Mouse (Mus musculus): ENCODE results near the gene Zfp13.
"Not testable (repeated sequence)": the region's sequence is repeated elsewhere in the genome, so short reads cannot be mapped to it uniquely, and the experiment has no call there.

Zfp13 gene

DNA sequence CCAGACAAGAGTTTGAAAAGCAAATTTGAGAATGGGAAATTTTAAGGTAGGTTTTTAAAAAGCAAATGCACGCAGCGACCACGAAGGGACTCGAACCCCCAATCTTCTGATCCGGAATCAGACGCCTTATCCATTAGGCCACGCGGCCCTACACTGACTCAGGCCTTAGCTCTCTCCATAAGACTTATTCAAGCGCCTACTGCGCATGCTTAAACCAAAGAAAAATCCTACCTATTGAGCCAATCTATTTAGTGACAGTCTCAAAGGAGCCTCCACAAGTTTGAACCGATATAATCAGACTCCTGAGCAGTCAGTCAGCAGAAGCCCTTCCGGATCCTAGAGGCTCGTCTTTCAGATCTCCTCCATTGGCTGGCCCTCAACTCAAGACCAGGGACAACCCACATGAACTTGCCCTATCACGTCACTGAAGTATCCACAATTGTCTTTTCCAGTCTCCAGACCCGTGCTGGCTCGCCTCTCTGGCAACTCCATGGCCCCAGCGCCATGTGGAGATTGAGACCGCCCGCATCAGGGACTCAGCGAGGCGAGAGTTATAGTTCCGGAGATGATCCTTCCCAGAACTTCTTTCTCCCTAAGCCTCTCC lies 49.0 kb downstream of the Zfp13 start:
- DNase-seq (ENCODE audit: low spot score in 2 of 2): peak; percentile 94

DNA sequence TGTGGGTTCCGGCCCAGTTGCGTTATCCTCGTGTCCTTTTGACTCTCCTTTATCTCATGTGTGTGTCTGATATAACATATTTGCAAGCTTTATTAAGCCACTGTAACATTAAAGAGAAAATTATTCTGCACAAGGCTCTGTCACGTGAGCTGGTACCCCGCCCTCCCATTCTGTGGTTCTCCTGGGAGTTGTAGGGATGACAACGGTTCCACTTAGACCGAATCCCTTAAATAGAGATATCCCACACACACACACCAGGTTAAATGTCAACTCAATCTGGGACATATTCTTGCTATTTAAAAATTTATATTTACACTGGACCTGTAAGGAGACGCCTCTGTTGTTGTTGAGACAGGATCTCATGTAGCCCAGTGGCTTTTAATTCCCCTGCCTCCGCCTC lies 49.8 kb downstream of the Zfp13 start:
- no peak for DNase-seq (ENCODE audit: low spot score in 2 of 2)

DNA sequence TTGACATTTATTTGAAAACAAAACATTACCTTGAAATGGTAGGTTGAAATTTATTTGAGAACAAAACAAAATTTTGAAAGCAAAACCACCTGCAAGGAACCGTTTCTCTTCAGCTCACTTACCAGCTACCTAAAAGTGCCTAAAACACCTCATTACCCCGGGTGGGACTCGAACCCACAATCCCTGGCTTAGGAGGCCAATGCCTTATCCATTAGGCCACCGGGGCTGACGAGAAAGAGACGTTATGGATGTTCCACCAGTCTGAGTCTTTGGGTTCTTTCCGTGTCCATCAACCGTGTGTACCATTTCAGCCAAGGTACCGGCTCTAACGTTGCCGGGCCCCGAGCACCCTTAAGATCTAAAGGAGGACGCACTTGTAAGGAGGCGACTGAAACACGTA lies 50.7 kb downstream of the Zfp13 start:
- peak; percentile 78 to 87 for DNase-seq (ENCODE audit: low spot score in 2 of 2)

DNA sequence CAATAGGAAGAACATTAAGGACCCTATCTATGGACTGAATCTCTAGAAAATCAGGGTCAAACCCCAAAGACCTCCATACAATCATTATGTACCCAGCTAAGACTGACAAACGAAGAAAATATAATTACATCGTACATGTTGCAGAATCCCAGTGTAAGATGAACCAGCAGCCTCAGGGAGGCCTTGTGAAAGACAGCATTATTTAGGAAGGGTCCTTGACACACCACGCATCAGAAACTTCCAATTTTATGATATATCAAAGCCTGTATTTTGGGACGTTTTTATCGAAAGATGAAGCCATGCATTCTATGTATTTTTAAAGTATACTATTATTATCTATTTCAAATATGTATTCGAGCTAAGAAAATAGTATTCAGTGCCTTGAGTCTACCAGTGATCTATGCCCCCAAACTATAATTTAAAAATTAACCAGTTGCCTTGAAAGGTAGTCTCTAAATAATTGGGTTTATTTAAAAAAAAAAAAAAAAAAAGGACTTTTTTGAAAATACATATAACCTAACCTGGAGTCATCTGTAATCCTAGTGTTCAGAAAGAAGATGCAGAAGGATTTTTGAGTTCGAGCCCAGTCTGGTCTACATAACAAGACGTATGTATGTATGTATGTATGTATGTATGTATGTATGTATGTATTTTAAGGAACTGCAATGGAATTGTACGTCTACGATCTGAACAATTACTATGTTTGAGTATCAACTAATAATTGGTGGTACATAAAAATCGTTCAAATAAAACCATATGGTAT lies 51.4 kb downstream of the Zfp13 start:
- DNase-seq (ENCODE audit: low spot score in 2 of 2): no peak

DNA sequence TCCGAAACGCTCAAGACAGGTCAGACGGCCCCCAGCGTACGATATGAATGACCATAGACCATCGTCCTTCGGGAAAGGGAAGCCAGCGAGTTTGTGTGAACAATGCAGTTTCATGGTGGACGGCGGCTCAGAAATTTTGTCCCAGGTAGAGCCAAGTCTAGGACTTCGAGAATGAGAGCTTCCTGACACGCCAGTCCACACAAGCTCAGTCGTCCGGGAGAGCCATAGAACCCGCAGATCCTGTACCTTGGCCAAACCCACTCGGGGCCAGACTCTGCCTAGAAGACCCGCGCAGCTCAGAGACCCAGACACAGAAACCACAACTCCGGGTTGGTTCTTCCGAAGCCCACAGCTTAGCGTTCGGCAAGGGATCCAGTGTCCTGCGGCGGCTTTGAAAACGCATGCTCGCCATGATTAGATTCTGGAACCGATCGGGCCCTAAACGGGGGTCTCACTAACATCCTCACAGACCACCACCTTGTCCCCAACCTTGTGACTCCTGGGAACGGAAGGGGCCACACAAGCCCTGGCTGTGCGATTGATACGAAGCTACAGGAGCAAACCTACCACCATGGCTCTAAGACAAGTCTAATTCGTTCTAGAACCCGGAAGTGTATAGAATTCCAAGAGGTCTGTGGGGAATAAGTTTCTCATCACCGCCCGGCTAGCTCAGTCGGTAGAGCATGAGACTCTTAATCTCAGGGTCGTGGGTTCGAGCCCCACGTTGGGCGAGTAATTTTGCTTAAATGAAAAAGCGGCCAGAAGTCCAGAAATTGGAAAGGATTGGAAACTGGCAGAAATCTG lies 52.4 kb downstream of the Zfp13 start:
- peak; percentile 79 to 85 for DNase-seq (ENCODE audit: low spot score in 2 of 2)

DNA sequence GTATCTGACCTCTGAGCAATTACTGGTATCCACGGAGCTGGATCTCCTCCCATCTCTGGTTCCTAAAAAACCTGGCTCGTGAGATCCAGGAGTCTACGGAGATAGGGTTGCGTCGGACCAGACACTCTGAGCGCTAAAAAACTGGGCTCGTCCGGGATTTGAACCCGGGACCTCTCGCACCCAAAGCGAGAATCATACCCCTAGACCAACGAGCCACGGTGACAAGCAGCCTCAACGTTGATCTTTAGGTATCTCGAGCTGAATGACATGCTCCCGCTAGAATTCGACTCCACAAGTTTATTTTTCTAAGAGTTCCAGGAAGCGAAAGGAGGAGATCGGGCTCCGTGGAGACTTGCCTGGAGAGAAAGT lies 53.0 kb downstream of the Zfp13 start:
- DNase-seq (ENCODE audit: low spot score in 2 of 2): peak; percentile 64 to 67

DNA sequence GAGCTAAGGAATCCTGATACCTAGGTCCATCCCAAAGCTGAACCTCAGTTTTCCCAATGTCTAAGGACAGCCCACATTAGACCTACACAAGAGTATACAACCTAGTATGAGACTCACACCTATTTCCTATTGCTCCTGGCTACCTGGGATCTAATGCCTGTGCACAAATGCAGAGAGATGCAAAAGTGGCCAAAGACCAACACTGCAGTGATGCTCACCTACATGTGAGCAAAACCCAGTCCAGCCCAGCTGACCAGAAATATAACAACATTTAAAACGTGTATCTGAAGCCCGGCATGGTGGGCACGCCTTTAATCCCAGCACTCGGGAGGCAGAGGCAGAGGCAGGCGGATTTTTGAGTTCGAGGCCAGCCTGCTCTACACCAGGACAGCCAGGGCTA lies 53.4 kb downstream of the Zfp13 start:
- no peak for DNase-seq (ENCODE audit: low spot score in 2 of 2)

DNA sequence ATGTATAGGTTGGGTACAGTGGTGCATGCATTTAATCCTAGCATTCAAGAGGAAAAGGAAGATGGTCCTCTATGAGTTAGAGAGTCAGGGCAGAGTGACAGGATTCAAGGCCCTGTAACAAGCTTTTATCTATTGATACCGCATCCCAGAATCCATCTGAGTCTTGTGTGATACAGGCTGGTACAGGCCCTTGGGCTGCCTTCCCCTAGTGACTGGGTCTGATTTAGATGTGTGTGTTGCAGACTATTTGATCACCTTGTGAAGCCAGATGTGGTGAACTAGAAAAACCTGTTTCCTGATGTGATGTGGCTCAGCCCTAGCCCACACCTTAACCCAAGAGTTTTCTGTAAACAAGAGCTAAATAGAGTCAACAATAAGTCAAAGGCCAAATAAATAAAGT lies 54.5 kb downstream of the Zfp13 start:
- DNase-seq (ENCODE audit: low spot score in 2 of 2): no peak

DNA sequence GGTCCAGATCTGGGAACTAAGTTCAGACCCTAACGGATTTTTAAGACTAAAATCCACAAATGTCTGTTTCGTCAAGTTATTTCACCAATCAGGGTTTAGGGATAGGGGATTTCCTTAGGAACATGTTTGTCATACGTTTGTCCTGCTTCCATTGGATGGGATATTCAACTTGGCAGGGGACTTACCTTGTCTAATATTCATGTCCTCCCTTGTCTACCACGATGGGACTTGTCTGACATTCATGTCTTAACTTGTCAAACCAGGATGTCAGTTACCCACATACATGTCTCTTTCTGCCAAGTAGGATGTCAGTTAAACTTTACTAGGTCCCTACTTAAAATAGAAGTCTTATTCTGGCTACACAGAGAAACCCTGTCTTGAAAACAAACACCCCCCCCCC lies 55.3 kb downstream of the Zfp13 start:
- DNase-seq (ENCODE audit: low spot score in 2 of 2): no peak

DNA sequence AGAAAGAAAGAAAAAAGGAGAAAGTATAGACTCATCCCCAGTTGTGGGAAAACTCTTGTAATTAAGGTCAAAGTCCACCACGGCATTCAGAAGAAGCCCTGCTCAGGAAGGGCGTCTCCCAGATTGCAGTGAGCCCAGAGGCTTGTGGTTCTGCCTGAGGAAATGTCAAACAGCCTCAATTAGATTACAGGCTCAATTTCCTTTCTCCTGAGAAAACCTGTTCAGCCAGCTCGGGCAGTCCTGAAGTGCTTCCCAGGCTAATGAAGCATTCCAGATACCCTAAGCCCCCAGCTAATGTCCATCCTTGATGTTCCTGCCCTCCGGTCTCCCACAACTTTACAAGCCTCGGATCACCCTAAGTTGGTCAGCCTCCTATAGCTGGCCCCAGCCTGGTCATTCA lies 56.0 kb downstream of the Zfp13 start:
- DNase-seq (ENCODE audit: low spot score in 2 of 2): no peak

DNA sequence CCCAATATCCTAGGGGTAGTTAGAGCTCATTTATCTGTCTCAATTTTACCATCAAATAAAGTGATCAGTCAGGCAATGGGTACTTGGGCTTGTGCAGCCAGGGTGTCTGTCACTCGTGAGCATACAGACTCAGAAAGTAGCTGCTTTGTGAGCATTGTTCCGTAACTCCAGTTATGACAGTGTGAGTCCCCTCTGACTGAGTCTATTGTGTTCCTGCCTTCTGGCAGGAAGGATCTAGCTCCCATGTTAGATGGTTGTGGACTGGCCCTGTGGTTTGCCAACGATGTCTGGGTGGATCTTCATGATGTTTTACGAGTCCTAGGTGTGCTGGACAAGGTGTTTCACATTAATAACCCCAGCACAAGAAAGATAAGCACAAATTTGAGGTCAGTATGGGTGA lies 56.5 kb downstream of the Zfp13 start:
- DNase-seq (ENCODE audit: low spot score in 2 of 2): no peak

DNA sequence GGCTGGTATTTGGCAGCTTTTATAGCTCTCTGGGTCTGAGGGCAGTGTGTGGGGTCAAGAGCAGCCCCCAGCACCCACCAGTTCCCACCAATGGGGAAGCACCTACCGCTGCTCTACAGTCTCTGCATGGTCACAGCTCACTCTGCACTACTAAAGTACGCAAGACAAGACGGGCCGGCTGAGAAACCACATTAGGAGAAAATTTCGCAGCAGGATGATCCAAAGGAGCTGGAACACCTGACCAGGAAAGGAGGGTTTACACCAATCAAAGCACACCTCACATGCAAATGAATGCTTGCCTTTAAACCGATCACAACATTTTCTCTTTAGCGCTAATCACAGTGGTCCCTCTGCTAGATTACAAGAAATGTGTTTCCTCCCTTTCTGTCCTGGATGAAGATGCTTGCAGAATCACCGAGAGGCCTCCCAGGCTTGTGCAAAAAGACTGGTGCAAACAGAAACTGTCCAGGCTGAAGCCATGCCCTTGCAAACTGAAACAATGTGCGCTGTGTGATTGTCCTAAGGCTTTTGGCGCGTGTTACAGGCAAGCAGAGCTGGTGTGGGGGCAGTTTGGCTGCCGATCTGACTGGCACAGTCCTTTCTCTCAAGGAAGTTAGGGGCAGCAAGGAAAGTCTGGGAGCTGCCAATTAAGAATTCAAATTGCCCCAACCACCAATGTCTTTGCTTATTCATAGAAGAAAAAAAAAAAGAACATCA lies 57.1 kb downstream of the Zfp13 start:
- no peak for DNase-seq (ENCODE audit: low spot score in 2 of 2)

DNA sequence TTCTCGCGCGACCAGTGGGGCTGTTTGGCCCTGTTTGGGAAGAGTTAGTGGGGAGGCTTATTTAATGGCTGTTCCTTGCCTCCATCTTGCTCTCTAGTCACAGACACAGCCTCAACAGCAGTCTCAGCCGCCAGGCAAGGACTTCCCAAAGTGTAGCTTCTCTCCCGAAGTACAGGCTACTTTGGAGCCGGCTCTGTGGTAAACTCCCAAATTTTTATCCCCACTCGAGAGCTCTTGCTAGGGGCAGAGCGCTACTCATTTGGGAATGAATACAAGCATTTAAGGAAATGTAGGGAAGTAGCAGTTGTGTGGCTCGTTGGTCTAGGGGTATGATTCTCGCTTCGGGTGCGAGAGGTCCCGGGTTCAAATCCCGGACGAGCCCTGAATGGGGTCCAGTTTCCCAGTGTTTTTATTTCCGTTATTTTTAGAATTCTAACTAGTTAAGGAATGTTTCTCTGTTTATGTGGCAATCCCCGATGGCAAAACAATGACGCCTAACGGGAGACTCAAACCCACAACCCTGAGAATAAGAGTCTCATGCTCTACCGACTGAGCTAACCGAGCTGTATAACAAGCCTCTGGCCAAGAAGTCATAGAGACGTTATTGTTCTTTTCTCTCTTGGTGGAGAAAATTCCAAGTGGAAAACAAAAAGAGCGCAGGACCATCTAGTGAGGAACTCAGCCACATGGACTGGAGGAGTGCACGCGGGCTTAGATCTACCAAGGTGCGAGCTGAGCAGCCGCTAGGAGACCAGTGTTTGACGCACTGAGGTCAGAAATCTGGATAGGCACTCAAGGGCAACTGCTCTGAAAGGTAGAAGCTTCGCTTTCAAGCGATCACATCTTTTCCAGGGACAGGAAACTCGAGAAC lies 58.4 kb downstream of the Zfp13 start:
- no peak for DNase-seq (ENCODE audit: low spot score in 2 of 2)

DNA sequence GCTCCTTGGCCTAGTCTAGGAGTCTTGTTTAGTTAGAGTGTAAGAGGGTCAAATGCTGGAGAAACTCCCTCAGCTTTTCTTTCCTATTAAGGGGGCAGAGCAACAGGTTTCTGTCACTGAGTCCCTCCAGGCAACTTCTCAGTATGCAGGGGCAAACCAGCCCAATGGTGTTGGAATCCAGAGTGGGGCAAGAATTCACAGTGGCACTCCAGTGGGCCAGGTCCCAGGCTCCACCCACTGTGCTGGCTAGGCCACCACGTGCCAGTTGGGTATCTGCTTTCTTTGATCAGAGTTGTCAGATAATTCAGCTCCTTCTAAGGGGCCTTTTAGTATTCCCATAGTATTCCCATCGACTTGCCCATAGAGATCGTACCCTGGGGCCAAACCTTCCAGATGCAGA lies 59.2 kb downstream of the Zfp13 start:
- DNase-seq (ENCODE audit: low spot score in 2 of 2): no peak

DNA sequence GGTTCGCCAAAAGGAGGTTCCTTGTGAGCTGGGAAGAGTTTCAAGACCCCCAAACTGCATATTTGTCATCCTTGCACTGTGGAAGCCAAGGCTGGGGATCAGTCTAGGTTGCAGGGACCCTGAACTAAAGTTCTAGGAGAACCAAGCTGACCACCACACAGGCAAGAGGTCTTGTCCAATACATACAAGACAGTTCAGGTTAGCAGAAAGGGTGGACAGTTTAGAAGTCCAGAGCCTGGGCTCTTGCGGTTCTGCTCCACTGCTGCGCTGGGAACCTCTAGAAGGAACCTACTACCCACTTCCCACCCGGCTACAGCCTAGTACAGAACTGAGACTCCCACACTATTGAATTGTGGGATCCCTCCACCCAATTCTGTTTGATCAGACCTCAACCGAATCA lies 59.7 kb downstream of the Zfp13 start:
- DNase-seq (ENCODE audit: low spot score in 2 of 2): no peak

DNA sequence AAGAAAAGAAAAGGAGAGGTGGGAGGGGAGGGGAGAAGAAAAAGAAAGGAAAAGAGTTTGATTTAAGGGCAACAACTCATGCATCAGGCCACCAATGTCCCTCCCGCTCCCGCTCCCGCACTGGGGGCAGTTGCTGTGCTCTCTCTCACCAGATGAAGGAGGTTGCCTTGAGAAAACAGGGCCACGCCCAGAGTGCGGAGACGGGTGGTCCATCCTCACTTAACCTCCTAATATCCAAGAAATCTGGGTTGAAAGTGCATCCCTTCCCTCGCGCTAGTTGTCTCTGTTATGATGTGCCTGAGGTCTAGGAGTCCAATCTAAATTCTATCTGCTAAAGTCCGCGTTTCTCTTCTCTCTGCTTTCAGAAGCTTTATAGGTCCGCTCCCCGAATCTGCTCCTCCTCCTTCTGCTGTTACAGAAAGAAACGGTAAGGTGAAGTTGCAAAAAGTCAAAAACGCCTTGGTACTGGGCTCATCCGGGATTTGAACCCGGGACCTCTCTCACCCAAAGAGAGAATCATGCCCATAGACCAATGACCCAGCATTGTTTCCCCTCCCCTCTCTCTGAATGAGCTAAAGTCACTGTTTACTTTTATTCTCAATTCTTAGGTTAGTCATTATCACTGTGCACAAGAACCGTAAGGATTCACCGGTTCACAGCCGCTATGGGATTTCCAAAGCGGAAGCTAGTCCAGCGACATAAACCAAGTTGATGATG lies 60.8 kb downstream of the Zfp13 start:
- no peak for DNase-seq (ENCODE audit: low spot score in 2 of 2)

DNA sequence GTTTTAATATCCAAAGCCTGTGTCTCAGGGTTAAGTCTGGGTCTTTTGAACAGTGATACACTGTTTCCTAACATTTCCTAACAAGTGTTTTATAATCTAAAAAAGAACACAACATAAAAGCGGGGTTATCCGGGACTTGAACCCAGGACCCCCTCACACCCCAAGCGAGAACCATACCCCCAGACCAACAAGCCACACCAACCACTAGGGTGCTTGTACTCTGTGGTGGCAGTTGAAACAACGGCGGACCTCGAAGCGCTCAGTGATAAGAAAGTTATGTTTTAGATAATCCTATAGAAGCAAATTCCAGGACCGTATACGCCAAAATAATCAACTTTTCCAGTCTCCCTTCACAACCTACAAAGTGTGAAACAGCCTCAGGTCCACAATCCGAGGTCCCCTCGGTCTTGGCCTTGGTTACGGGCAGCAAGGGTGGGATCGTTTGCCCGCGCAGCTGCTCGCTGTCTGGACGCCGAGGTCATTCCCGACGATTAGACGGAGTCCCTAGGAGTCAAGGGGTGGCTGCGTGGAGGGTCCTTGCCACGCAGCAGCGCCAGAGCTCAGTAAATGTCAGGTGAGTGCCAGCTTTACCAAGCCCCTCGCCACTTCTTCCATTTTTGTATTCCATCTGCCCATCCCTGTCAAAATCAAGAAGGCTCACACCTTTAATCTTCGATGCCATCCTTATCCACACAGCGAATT lies 61.6 kb downstream of the Zfp13 start:
- DNase-seq (ENCODE audit: low spot score in 2 of 2): no peak

DNA sequence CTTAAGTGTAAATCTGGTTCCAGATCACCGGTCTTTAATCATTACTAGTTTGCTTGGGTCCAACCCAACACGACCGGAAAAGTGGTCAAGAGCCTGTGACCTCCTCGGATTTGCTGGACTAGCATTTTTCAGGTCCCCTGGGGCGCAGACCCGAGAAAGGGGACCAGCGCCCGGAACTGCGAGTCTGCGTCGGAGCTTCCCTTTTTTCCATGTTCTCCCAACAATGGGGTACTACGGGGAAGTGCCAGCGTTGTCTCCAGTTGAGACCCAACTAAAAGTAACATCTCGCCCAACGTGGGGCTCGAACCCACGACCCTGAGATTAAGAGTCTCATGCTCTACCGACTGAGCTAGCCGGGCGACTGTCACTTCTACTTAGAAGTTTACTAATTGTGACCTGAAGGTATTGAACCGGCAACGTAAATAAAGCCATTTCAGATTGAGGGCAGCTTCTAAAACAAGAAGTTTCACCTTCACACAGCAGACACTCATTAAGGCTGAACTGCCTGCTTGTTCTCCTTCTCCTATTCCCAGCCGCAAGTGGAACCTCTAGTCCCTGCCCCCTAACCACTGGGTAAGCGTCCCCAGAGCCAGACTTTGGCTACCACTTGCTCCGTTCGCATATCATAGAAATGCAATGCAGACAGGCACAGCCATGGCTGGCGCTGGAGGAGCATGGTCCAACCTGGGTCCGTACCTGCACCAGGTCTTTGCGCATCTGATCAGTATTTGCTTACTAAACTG lies 64.1 kb downstream of the Zfp13 start:
- DNase-seq (ENCODE audit: low spot score in 2 of 2): not testable (repeated sequence)
